Mouse (Mus musculus): ENCODE data around the gene Slc30a4.

DNA sequence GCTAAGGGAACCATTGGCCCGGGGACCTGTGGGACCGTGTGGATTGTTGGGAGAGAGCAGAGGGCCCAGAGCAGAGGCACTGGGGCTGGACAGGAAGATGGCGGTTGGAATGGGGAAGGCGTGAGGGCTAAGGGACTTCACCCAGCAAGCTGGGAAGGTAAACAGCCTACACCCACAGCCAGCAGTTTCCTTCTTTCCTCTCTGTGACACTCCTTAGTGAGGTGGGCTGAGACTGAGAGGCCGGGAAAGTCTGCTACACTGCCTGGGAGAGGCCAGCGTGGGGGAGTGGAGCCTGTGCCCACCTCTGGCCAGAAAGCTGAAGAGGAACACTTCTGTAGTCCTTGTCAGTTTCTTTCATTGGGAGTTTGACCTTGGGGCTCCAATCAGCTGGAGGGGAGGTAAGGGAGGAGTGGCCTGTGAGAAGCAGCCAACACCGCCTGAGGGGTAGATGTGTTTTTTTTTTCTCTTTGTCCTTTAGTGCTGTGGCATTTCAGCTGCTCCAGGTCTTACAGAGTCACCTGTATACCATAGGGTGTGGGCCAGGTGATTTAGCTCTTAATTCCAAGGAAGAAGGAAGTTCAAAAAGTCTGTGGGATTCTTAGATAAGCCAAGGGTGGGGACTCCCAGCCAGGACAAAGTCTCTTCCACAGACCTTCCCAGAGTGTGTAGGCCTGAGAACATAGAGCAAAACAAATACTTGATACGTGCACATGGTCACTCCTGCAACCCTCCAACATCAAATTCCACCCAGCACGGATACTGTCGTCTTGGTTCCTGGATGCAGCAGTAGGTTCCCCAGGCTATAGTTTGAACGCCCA is 44.5 kb downstream of the Slc30a4 start:
- TF ChIP-seq CTCF (conservative IDR thresholded peaks at IDR 0.05; ENCODE audit: insufficient read depth, insufficient read length, low read depth, low read length) (no peak), POLR2A (IDR thresholded peaks at IDR 0.05; ENCODE audit: low read depth, low read length) (no peak)

All from kidney, adult 2 months (tissue).